Mouse (Mus musculus) stomach, embryonic 16.5 days (tissue): ENCODE measurements at regions not wholly inside any gene's neighbourhood (a gene's known extent, or its start where the extent isn't known, plus 50 kb on each side); places are given as distances from the start of the nearest gene placed in this dataset.

Experiments
- ATAC-seq: fragments of 200-750 bp; cut with Nextera tagmentation; 2 replicates; pipeline ENCODE4 v1.8.0; 2017; ENCODE audit warnings: moderate number of reproducible peaks, moderate TSS enrichment; ENCODE audit not compliant: insufficient read depth, low FRiP score
- H3K27ac ChIP-seq: fragments of 300-500 bp; sonication (generic); 2 replicates; pipeline ENCODE4 v1.5.1; 2014; ENCODE audit warnings: low read length
- H3K27me3 ChIP-seq: fragments of 300-500 bp; sonication (generic); 2 replicates; pipeline ENCODE4 v1.6.1; 2014; ENCODE audit warnings: low read length, control low read depth, mixed read lengths; ENCODE audit not compliant: control insufficient read depth, insufficient read depth
- H3K36me3 ChIP-seq: fragments of 300-500 bp; sonication (generic); 2 replicates; pipeline ENCODE4 v1.6.1; 2014; ENCODE audit warnings: low read length; ENCODE audit not compliant: control insufficient read depth, insufficient read depth
- H3K4me1 ChIP-seq: fragments of 300-500 bp; sonication (generic); 2 replicates; pipeline ENCODE4 v1.6.1; 2014; ENCODE audit warnings: low read length, control low read depth, mixed read lengths; ENCODE audit not compliant: control insufficient read depth, insufficient read depth
- H3K4me2 ChIP-seq: fragments of 300-500 bp; sonication (generic); 2 replicates; pipeline ENCODE4 v1.6.1; 2014; ENCODE audit warnings: low read depth, low read length, mixed read lengths
- H3K4me3 ChIP-seq: fragments of 300-500 bp; sonication (generic); replicated peaks from 2 replicates; pipeline ENCODE4 v1.5.1; 2014; ENCODE audit warnings: mild to moderate bottlenecking, low read length
- H3K9ac ChIP-seq: fragments of 300-500 bp; sonication (generic); 2 replicates; pipeline ENCODE4 v1.6.1; 2014; ENCODE audit warnings: low read length
- H3K9me3 ChIP-seq: fragments of 300-500 bp; sonication (generic); replicated peaks from 2 replicates; pipeline ENCODE4 v1.6.1; 2016; ENCODE audit warnings: low read length, control low read depth; ENCODE audit not compliant: control insufficient read depth
- WGBS: fragments of 180-500 bp; shearing (Covaris S2); extraction: QIAGEN DNeasy Blood & Tissue Kit; methylation state at CpG from one replicate; pipeline ENCODE4 v1.1.7; 2014; 5-methylcytosine and 5-hydroxymethylcytosine counted together

GRCm38 (mm10) chr16:70154587-70154986 is 159.2 kb upstream of the Gbe1 start:
- WGBS: 87% methylated on average over 7 of the region's 7 CpGs

GRCm38 (mm10) chr16:70160539-70160938 is 153.2 kb upstream of the Gbe1 start:
- Histone ChIP-seq H3K27me3 (no peaks in the 10 kb centered on the region), H3K4me1 (no peaks in the 10 kb centered on the region), H3K4me2 (no peak overlapping the region), H3K36me3 (no peaks in the 10 kb centered on the region), H3K9ac (no peak overlapping the region), H3K27ac (no peak overlapping the region), H3K4me3 (no peak overlapping the region), H3K9me3 (no peaks in the 10 kb centered on the region)
- ATAC-seq: no peak

More at GRCm38 (mm10) chr16:70154587-70154986, 159.2 kb upstream of the Gbe1 start:
- H3K4me3 ChIP-seq: no peak overlapping the region
- H3K9me3 ChIP-seq: no peaks in the 10 kb centered on the region
- no peak overlapping the region for H3K4me2 ChIP-seq
- H3K27ac ChIP-seq: no peak overlapping the region
- no peak overlapping the region for H3K9ac ChIP-seq
- no peak for ATAC-seq
- H3K36me3 ChIP-seq: no peaks in the 10 kb centered on the region
- H3K27me3 ChIP-seq: no peaks in the 10 kb centered on the region
- no peaks in the 10 kb centered on the region for H3K4me1 ChIP-seq

- 29% methylated on average over 7 of the region's 7 CpGs for WGBS
- H3K27ac ChIP-seq: no peak overlapping the region
- no peak overlapping the region for H3K9ac ChIP-seq
- no peaks in the 10 kb centered on the region for H3K27me3 ChIP-seq
- no peaks in the 10 kb centered on the region for H3K4me1 ChIP-seq
- H3K4me3 ChIP-seq: no peak overlapping the region
- no peak for ATAC-seq
- H3K9me3 ChIP-seq: no peaks in the 10 kb centered on the region
- no peak overlapping the region for H3K4me2 ChIP-seq
- H3K36me3 ChIP-seq: no peaks in the 10 kb centered on the region
These were observed 138.6 kb upstream of the Gbe1 start for GRCm38 (mm10) chr16:70175140-70175539.

GRCm38 (mm10) chr16:70178975-70179374 is 134.8 kb upstream of the Gbe1 start:
- no peaks in the 10 kb centered on the region for H3K4me1 ChIP-seq
- no peaks in the 10 kb centered on the region for H3K36me3 ChIP-seq
- H3K27ac ChIP-seq: no peak overlapping the region
- no peaks in the 10 kb centered on the region for H3K9me3 ChIP-seq
- no peaks in the 10 kb centered on the region for H3K27me3 ChIP-seq
- 73% methylated on average over 7 of the region's 7 CpGs for WGBS
- H3K4me3 ChIP-seq: no peak overlapping the region
- no peak for ATAC-seq
- no peak overlapping the region for H3K9ac ChIP-seq
- H3K4me2 ChIP-seq: no peak overlapping the region

- H3K4me1 ChIP-seq: peaks cover 3% of the 10 kb centered on the region; the same call in 1 of the 2 replicates
- H3K27ac ChIP-seq: no peak overlapping the region
- H3K27me3 ChIP-seq: no peaks in the 10 kb centered on the region
- no peak overlapping the region for H3K4me3 ChIP-seq
- H3K36me3 ChIP-seq: no peaks in the 10 kb centered on the region
- H3K9me3 ChIP-seq: no peaks in the 10 kb centered on the region
- no peak overlapping the region for H3K4me2 ChIP-seq
- no peak overlapping the region for H3K9ac ChIP-seq
- no peak; the same call in 1 of the 2 replicates for ATAC-seq
- WGBS: 35% methylated on average over 1 of the region's 1 CpGs
These were observed 99.7 kb upstream of the Gbe1 start for GRCm38 (mm10) chr16:70213861-70214597.

GRCm38 (mm10) chr16:70214800-70215199 is 98.9 kb upstream of the Gbe1 start:
- H3K36me3 ChIP-seq: no peaks in the 10 kb centered on the region
- peaks cover 3% of the 10 kb centered on the region; the same call in 1 of the 2 replicates for H3K4me1 ChIP-seq
- no peaks in the 10 kb centered on the region for H3K9me3 ChIP-seq
- no peaks in the 10 kb centered on the region for H3K27me3 ChIP-seq
- H3K9ac ChIP-seq: no peak overlapping the region
- ATAC-seq: no peak
- H3K4me2 ChIP-seq: no peak overlapping the region
- WGBS: 10% methylated on average over 4 of the region's 4 CpGs
- H3K27ac ChIP-seq: no peak overlapping the region
- H3K4me3 ChIP-seq: no peak overlapping the region

- Histone ChIP-seq H3K9me3 (no peaks in the 10 kb centered on the region), H3K9ac (no peak overlapping the region), H3K36me3 (no peaks in the 10 kb centered on the region), H3K27me3 (no peaks in the 10 kb centered on the region), H3K4me1 (0 out of 2 replicates have a peak, but pooled peaks cover 7% of the 10 kb centered on the region), H3K27ac (no peak overlapping the region), H3K4me2 (no peak overlapping the region), H3K4me3 (no peak overlapping the region)
- ATAC-seq: 0 out of 2 replicates have a peak, but pooled peaks have one; percentile 44
- 78% methylated on average over 9 of the region's 9 CpGs for WGBS
These were observed 86.0 kb upstream of the Gbe1 start for GRCm38 (mm10) chr16:70227601-70228226.

- 0 out of 2 replicates have a peak, but pooled peaks cover 5% of the 10 kb centered on the region for H3K4me1 ChIP-seq
- no peak overlapping the region for H3K9ac ChIP-seq
- ATAC-seq: no peak
- no peaks in the 10 kb centered on the region for H3K9me3 ChIP-seq
- no peak overlapping the region for H3K27ac ChIP-seq
- no peaks in the 10 kb centered on the region for H3K27me3 ChIP-seq
- H3K4me2 ChIP-seq: no peak overlapping the region
- H3K4me3 ChIP-seq: no peak overlapping the region
- WGBS: 85% methylated on average over 9 of the region's 9 CpGs
- H3K36me3 ChIP-seq: no peaks in the 10 kb centered on the region
These were observed 81.0 kb upstream of the Gbe1 start for GRCm38 (mm10) chr16:70232706-70233105.

- WGBS: 97% methylated on average over 4 of the region's 4 CpGs
- no peak overlapping the region for H3K4me3 ChIP-seq
- ATAC-seq: no peak
These were observed 78.6 kb upstream of the Gbe1 start for GRCm38 (mm10) chr16:70235189-70235588.

More at GRCm38 (mm10) chr16:70235189-70235588, 78.6 kb upstream of the Gbe1 start:
- Histone ChIP-seq H3K9ac (no peak overlapping the region), H3K4me1 (no peaks in the 10 kb centered on the region), H3K4me2 (no peak overlapping the region), H3K27ac (no peak overlapping the region), H3K27me3 (no peaks in the 10 kb centered on the region), H3K36me3 (no peaks in the 10 kb centered on the region), H3K9me3 (no peaks in the 10 kb centered on the region)
